Mouse (Mus musculus) left cerebral cortex, adult 18-20 months (tissue): ENCODE measurements around the gene Adamtsl3. TPM values are rescaled to one million over a fixed set of nuclear protein-coding genes. Genes with fewer than 3 reads are reported as not detected.
"Not testable (repeated sequence)": the region's sequence is repeated elsewhere in the genome, so short reads cannot be mapped to it uniquely, and the experiment has no call there.

ENCODE experiments used
- DNase-seq, 2 experiments: peaks; one replicate each; pipeline ENCODE4 v3.0.0; 2021 to 2022; ENCODE audit warnings: low spot score in 2 of 2, mixed read lengths in 1 of 2
- total RNA-seq, 2 experiments: library from RNA; stranded (reverse); gene quantifications; 2 replicates each; pipeline ENCODE4 v1.2.3; 2021

The Adamtsl3 gene
- total RNA-seq, 2 experiments from 2014 or later: 1.9 to 2.0 TPM

- DNase-seq: not testable (repeated sequence)
Observed at GRCm38 (mm10) chr7:82420329-82421052, 85.0 kb downstream of the Adamtsl3 start.

- no peak for DNase-seq
Observed at GRCm38 (mm10) chr7:82422561-82422960, 87.1 kb downstream of the Adamtsl3 start.

GRCm38 (mm10) chr7:82423602-82424001, 88.1 kb downstream of the Adamtsl3 start:
- no peak for DNase-seq

GRCm38 (mm10) chr7:82424281-82424680, 88.8 kb downstream of the Adamtsl3 start:
- no peak for DNase-seq

GRCm38 (mm10) chr7:82425374-82425773, 89.9 kb downstream of the Adamtsl3 start:
- no peak for DNase-seq

GRCm38 (mm10) chr7:82429447-82429846, 94.0 kb downstream of the Adamtsl3 start:
- DNase-seq: no peak

GRCm38 (mm10) chr7:82431572-82431971, 96.1 kb downstream of the Adamtsl3 start:
- DNase-seq: no peak

GRCm38 (mm10) chr7:82433226-82433625, 97.7 kb downstream of the Adamtsl3 start:
- no peak for DNase-seq

- DNase-seq: no peak
Observed at GRCm38 (mm10) chr7:82458376-82458775, 122.9 kb downstream of the Adamtsl3 start.

- DNase-seq: no peak
Observed at GRCm38 (mm10) chr7:82462921-82463523, 127.5 kb downstream of the Adamtsl3 start.

- DNase-seq: no peak
Observed at GRCm38 (mm10) chr7:82464364-82464763, 128.9 kb downstream of the Adamtsl3 start.

- no peak for DNase-seq
Observed at GRCm38 (mm10) chr7:82465437-82465836, 129.9 kb downstream of the Adamtsl3 start.

- DNase-seq: no peak
Observed at GRCm38 (mm10) chr7:82476441-82477221, 141.1 kb downstream of the Adamtsl3 start.

GRCm38 (mm10) chr7:82478461-82478860, 143.0 kb downstream of the Adamtsl3 start:
- no peak for DNase-seq

GRCm38 (mm10) chr7:82478861-82479755, 143.6 kb downstream of the Adamtsl3 start:
- no peak for DNase-seq

- no peak for DNase-seq
Observed at GRCm38 (mm10) chr7:82483426-82483825, 147.9 kb downstream of the Adamtsl3 start.

- no peak for DNase-seq
Observed at GRCm38 (mm10) chr7:82484834-82485233, 149.3 kb downstream of the Adamtsl3 start.

GRCm38 (mm10) chr7:82485344-82485954, 150.0 kb downstream of the Adamtsl3 start:
- no peak for DNase-seq

GRCm38 (mm10) chr7:82491018-82491417, 155.5 kb downstream of the Adamtsl3 start:
- no peak for DNase-seq

- no peak for DNase-seq
Observed at GRCm38 (mm10) chr7:82492881-82493280, 157.4 kb downstream of the Adamtsl3 start.

- no peak for DNase-seq
Observed at GRCm38 (mm10) chr7:82494220-82494619, 158.7 kb downstream of the Adamtsl3 start.
